Mouse (Mus musculus) G1E (cell line): ENCODE data around the gene Mrc1.

ENCODE experiments used
- CTCF ChIP-seq: IDR thresholded peaks from 2 replicates; pipeline ENCODE4 v1.5.1; 2012; ENCODE audit warnings: low read depth, low read length, inconsistent platforms, mixed read lengths
- GATA2 ChIP-seq: IDR thresholded peaks from 2 replicates; pipeline ENCODE4 v1.6.1; 2012; ENCODE audit warnings: low read depth, low read length, inconsistent platforms, borderline replicate concordance
- TAL1 ChIP-seq: conservative IDR thresholded peaks from 2 replicates; pipeline ENCODE4 v1.6.1; 2012; ENCODE audit warnings: low read depth, low read length, inconsistent platforms, mixed read lengths

GRCm38 (mm10) chr2:14279795-14280194 is 50.6 kb downstream of the Mrc1 start:
- TF ChIP-seq CTCF = no peak
- TF ChIP-seq TAL1 = no peak
- TF ChIP-seq GATA2 = no peak
